Mouse (Mus musculus): Measurements from ENCODE around the gene Hnrnpd. TPM values are rescaled to one million over a fixed set of nuclear protein-coding genes. Genes with fewer than 3 reads are reported as not detected.

Gene Hnrnpd
- polyA plus RNA-seq (2017; shearing (Covaris generic)): 384 TPM

DNA sequence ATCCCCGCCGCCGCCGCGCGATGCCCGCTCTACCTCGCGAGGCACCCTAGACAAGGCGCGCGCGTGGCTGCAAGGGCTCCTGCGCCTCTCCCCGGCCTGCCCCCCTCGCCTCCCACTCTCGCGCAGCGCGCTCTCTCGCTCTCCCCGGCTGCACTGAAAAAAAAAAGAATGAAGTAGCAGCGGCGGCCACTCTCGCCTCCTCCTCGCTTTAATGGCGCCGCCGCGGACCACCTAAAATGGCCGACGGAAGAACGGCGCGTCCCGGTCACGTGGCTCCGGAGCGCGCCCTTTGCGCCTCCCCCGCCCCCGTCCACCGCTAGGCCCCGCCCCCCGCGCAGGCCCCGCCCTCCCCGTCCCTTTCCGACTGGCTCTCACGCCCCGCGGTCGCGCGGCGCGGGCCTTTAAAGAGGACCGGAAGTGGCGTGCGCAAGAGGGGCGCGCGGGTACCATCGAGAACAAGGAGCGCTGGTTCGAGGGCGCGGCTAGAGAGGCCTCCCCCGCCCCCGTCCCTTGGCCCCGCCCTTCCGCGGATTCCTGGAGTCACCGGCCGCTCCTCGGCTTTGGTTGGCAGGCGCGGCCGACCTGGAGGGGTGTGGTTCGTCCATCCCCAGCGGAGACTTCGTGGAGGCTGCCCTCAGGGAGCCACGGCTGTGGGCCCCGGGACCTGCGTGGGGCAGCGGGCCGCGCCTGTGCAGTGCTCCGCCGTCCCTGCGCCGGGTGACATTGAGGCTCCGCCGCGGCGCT is at the start of gene Hnrnpd, which contains the start of gene 4930524J08Rik:
TSS of gene Hnrnpd (minus strand) at position 240 of the 744 bp plus-strand sequence.
TSS of gene 4930524J08Rik (plus strand) at position 363 of the 744 bp plus-strand sequence.

DNA sequence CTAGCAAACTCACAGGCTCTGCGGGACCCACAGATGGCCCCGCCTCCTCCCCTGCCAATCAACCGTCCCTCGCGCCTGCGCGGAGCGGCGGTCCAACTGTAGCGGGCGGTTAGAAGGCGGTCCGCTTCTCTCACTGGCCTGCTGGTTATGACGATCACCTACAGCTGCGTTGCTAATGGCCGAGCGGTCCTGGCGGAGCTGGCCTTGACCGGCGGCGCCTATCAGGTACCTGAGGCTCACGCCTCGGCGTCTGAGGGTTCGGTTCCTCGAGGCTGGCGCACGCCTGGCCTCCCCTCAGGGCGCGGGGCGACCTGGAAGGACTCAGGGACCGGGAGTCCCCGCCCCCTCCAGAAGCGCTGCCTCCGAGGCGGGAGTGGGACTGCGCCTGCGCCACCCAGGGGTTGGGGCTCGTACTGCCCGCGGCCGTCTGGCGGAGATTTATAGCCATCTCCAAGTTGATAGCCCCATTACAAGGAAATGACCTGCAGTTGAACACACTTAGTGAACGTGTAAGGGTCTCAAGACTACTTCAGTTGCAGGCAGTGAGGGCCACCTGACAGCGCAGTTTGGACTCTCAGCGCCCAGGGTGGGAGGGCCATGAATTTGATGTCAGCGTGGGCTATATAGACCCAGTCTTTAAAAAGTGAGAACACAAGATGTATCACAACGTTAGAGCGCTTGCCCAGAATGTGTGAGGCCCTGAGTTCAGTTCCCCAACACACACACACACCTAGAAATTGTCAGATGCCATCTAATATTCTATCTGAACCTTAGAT is 72.4 kb downstream of the Hnrnpd start, which contains the start of gene Vamp9:
TSS of gene Vamp9 (plus strand) at position 74 of the 776 bp plus-strand sequence.

Other genes starting within 250 kb of the Hnrnpd start
- 13.1 TPM for gene Rasgef1b, start 249.9 kb downstream of the Hnrnpd start, polyA plus RNA-seq (2017; shearing (Covaris generic))
- 0.82 TPM for gene Vamp9, start 72.7 kb downstream of the Hnrnpd start, polyA plus RNA-seq (2017; shearing (Covaris generic))
- not detected for gene 4930524J08Rik, start 123 bp upstream of the Hnrnpd start, polyA plus RNA-seq (2017; shearing (Covaris generic))
- gene Hnrnpdl, start 60.7 kb upstream of the Hnrnpd start, polyA plus RNA-seq (2017; shearing (Covaris generic)): 168 TPM
- gene Enoph1, start 61.0 kb upstream of the Hnrnpd start, polyA plus RNA-seq (2017; shearing (Covaris generic)): 16.0 TPM
- 0.40 TPM for gene Tmem150c, start 180.9 kb upstream of the Hnrnpd start, polyA plus RNA-seq (2017; shearing (Covaris generic))

Data from effector memory CD4-positive, alpha-beta T cell, adult 7 months (primary cell).